Mouse (Mus musculus): Measurements from ENCODE around the gene Ncor1. TPM values are rescaled to one million over a fixed set of nuclear protein-coding genes. Genes with fewer than 3 reads are reported as not detected.

Gene Ncor1
- total RNA-seq, 2 experiments from 2014 or later, result 267 to 299 TPM

DNA sequence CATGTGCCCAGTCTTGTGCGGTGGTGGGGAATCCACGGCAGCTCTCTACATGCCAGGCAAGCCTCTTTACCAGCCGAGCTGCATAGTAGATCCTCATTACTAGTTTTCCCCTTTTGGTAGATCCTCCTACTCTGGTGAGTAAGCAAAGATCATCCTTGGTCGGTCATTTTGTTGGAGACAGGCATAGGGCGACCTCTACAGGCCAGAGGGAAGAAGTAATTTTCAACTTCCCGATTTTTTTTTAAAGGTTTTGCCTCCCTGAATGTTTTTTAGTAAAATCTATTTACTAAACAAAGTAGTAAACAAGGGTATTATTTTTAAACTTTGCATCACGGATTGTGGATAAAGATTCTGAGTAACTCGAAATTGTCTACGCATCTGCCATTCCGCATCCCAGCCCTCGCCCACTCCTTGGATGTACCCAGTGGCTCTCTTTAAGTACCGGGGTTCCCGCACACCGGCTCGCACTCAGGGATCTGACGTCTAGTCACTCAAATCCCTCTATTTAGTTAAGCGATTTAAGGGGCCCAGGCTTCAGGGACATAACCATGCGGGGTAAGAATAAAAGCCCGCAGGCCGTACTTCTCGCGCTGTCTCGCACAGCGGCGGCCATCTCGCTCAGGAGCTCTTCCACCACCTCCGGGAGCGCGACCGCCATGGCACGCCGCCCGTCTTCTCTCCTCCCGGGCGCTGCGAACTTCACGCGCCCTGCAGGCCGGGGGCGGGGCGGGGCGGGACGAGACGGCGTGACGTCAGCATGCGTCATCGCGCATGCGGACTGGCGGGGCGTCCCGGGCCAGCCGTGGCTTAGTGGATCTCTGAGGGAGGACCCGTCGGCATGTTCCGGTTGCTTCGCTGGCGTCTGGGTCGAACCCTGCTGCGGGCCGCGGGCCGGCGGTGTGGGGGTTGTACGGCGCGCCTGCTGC is 177.4 kb downstream of the Ncor1 start, which contains the start of the genes Zswim7 and Ttc19:
Zswim7 (minus strand) TSS at position 701 of the 926 bp plus-strand sequence.
Ttc19 (plus strand) TSS at position 799 of the 926 bp plus-strand sequence.
- TF ChIP-seq CTCF (IDR thresholded peaks at IDR 0.05), result peak; percentile 82
- intact Hi-C loops (cut with DNase I), result loop anchor here (1.0 to 5.0 kb wide), 4 partner anchors 154 to 349 kb away; partner anchors contain the start of gene Akap10
- Histone ChIP-seq H3K4me3 (peak within 1 kb of the TSS; percentile 77), H3K27ac (peak within 1 kb of the TSS; percentile 89)
- DNase-seq (ENCODE audit: extremely low spot score in 1 of 2, low spot score in 2 of 2), result peak; percentile 91 to 95

DNA sequence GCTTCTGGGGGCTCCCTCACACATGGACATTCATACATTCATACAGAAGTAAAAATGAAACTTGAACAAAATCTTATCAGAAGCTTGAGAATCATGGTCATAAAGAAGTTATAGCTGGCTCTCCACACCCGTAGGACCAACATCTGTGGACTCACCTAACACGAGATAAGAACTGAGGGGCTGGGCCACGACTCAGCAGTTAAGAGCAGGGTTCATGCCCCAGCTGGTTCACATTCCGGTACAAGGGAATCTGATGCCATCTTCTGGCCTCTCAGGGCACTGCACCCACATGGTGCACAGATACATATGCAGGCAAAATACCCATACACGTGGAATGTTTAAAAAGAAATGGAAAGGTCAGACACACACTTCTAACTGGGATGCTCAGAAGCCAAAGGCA is 180.3 kb downstream of the Ncor1 start:
- intact Hi-C loops (cut with DNase I), result no loop called here
- peak; percentile 58 for TF ChIP-seq CTCF (IDR thresholded peaks at IDR 0.05)
- peak; percentile 20 to 33 for DNase-seq (ENCODE audit: extremely low spot score in 1 of 2, low spot score in 2 of 2)
- Histone ChIP-seq H3K27ac (no peak overlapping the region), H3K4me3 (no peak overlapping the region)

DNA sequence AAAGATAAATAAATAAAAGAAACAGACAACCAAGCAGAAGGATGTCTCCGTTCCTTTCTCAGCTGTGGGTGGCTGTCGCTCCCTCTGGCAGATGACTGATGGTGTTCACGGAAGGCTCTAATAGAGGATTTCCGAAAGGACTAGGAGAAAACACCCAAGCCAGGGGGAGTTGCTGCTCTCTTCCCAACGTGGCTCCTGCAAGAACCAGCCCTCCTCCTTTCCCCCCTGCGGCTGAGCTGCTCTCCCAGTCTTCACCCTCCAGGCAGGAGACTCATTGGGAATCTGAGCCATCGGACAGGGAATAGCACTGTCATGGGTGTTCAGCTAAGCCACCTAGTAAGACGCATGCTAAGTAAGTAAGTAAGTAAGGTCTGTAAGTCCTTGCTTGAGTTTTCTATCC is 181.3 kb downstream of the Ncor1 start:
- no peak overlapping the region for H3K27ac ChIP-seq
- DNase-seq (ENCODE audit: extremely low spot score in 1 of 2, low spot score in 2 of 2), result no peak
- intact Hi-C loops (cut with DNase I), result no loop called here
- no peak overlapping the region for H3K4me3 ChIP-seq
- no peak for TF ChIP-seq CTCF (IDR thresholded peaks at IDR 0.05)

DNA sequence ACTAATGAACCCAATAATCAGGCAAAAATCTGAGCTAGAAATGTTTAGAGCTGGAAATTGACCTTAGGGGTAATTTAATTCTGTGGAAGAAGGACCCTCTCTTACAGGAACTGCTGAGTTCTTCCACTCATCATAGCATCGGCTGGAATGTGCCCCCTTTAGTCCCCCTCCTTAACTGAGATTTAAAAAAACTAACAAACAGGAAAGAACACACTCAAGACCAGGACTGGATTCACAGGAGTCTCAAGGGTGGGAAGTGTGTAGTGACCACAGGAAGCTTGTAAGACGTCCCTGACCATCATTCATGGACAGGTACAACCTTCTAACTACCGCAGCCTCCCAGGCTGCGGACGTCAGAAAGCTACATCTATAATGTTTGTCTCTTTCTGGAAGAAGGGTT is 187.5 kb downstream of the Ncor1 start:
- DNase-seq (ENCODE audit: extremely low spot score in 1 of 2, low spot score in 2 of 2), result no peak
- TF ChIP-seq CTCF (IDR thresholded peaks at IDR 0.05), result no peak
- Histone ChIP-seq H3K27ac (no peak overlapping the region), H3K4me3 (no peak overlapping the region)
- intact Hi-C loops (cut with DNase I), result no loop called here

DNA sequence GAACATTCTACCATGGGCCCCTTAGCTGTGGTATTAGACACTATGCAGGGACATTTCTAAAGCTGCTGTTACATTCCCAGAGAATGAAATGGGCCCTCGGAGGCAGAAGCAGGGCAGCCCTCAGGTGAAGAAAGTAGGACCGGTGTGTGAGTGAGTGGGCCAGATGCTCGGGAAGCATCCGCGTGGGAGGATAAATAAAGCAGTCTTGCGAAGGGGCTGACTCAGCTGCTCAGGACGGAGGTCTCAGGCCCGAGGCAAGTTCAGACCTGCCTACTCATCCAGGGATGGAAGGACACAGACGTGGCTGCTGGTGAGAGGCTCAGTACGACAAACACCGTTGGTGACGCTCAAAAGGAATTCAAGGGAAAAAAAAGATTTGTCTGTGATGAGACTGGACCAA is 189.2 kb downstream of the Ncor1 start:
- DNase-seq (ENCODE audit: extremely low spot score in 1 of 2, low spot score in 2 of 2), result no peak
- H3K4me3 ChIP-seq, result no peak overlapping the region
- no peak for TF ChIP-seq CTCF (IDR thresholded peaks at IDR 0.05)
- intact Hi-C loops (cut with DNase I), result no loop called here
- H3K27ac ChIP-seq, result no peak overlapping the region

DNA sequence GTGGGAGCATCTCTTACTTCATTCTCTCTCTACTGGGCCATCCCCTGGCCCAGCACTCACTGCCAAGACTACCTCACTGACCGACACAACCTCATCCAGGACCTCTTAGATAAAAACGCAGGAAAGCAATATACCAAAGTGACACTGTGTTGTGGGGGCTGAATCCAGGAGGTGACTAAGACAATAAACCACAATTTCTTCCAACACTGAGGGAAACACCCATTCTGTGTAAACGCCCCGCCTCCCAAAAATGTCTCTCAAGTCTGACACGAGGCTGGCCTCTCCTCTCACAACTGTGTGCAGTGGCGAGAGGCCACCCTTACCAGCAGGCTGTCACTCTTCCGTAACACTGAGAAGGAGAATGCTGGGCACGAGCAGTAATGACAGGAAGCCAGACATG is 190.0 kb downstream of the Ncor1 start:
- DNase-seq (ENCODE audit: extremely low spot score in 1 of 2, low spot score in 2 of 2), result no peak
- no peak for TF ChIP-seq CTCF (IDR thresholded peaks at IDR 0.05)
- Histone ChIP-seq H3K27ac (no peak overlapping the region), H3K4me3 (no peak overlapping the region)
- intact Hi-C loops (cut with DNase I), result no loop called here

DNA sequence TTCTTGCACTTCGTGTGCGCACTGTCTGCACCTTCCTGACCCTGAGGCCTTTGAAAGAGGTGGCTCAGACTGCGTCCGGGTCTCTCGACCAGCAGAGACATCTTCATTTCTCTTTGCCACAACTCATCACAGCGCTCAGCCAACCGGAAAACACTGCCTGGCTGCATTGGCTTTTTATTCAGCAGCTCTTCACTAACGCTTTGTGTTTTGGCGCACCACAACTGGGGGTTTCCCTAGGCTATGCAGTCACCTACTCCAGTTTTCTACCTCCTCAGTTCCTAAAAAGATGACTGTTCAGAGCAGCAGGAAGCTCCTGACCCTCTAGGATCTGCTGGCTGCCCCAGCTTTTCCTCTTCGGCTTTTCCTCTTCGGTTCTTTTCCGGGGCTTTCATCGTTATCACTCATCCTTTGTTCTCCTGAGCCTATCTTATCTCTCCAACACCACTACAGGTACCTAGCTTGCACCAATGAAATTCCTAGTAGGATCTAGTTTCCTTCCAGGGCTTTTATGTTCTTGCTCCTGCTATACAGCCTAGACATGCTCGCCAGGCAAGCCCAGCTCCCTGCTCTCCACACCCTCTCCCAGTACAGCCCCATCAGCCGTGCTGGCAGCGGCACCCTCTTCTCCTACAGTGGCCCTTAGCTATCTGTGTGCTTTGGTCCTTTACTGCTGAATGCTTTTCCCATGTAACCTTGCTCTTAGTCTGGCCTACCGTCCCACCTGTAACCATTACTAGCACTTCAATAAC is 191.7 kb downstream of the Ncor1 start:
- Histone ChIP-seq H3K27ac (no peak overlapping the region), H3K4me3 (no peak overlapping the region)
- DNase-seq (ENCODE audit: extremely low spot score in 1 of 2, low spot score in 2 of 2), result no peak
- TF ChIP-seq CTCF (IDR thresholded peaks at IDR 0.05), result no peak
- intact Hi-C loops (cut with DNase I), result no loop called here

Other genes with a start within 250 kb of the Ncor1 start
- 1 to 10 TPM; 5.3 to 7.8 TPM for gene Adora2b, start 209.6 kb downstream of the Ncor1 start, total RNA-seq (2021)
- 10 to 100 TPM; 14.8 to 16.4 TPM for gene Zswim7, start 177.2 kb downstream of the Ncor1 start, total RNA-seq (2021)
- 10 to 100 TPM; 86.5 to 92.0 TPM for gene Ttc19, start 177.1 kb downstream of the Ncor1 start, total RNA-seq (2021)
- 1 to 10 TPM; 6.4 to 6.8 TPM for gene Pigl, start 81 bp downstream of the Ncor1 start, total RNA-seq (2021)
- 10 to 100 TPM; 34.6 to 41.0 TPM for gene Cenpv, start 80.7 kb upstream of the Ncor1 start, total RNA-seq (2021)
- 1,000 to 10,000 TPM; 1,603 to 1,693 TPM for gene Ubb, start 92.6 kb upstream of the Ncor1 start, total RNA-seq (2021)
- 10 to 100 TPM; 17.1 to 18.7 TPM for gene Trpv2, start 115.9 kb upstream of the Ncor1 start, total RNA-seq (2021)
- gene Lrrc75a, start 190.0 kb upstream of the Ncor1 start, total RNA-seq (2021), result 10 to 100 TPM; 20.0 to 24.9 TPM
- gene Mmgt2, start 190.1 kb upstream of the Ncor1 start, total RNA-seq (2021), result 10 to 100 TPM; 21.5 to 28.4 TPM